ENCODE assay signal across 14 mouse cellular contexts in the genomic region with DNA sequence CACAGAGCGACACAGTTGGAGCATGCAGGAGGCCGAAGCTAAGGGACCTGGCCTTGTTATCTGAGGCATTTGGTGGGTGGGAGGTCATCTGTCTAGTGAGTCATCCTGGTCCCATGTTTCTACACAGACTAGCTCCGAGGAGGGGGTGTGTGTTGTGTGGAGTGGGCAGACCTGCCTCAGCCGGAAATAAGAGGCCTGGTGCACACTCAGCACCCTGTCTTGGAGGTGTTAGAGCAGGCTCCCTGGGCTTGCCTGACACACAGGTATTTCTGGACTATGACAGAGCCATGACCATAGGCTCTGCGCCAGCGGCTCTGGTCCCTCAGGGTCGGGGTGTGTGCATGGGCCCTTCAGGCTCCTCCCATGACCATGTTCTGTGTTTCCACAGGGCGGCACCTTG. TPM values are rescaled to one million over a fixed set of nuclear protein-coding genes. Genes with fewer than 3 reads are reported as not detected.
DNase-seq lines count a peak whose midpoint lies in the region; ATAC-seq and TF ChIP-seq lines count a peak whose summit lies in the region.
"Had no signal": no experiment of that assay in that cellular context is flagged by ENCODE, and none has a peak within 500 bp of the region (broad histone marks: within the 10 kb centered on the region; RNA-seq: fewer than 3 reads in every experiment).

No protein-coding gene starts in this region.

- no peak overlapping the region for H3K4me3 ChIP-seq in embryonic facial prominence, embryonic 12.5 days
- H3K4me3 ChIP-seq in embryonic facial prominence, embryonic 10.5 days = no peak overlapping the region
- H3K4me3 ChIP-seq in lung, adult 2 months (replicated peaks; ENCODE audit: extremely low read depth, low read depth, low read length) = no peak overlapping the region
- H3K4me3 ChIP-seq in heart, embryonic 16.5 days (ENCODE audit: low read length) = no peak overlapping the region
- H3K4me3 ChIP-seq: forebrain, embryonic 12.5 days; hindbrain, embryonic 10.5 days; myocyte had no signal

- H3K9ac ChIP-seq in embryonic facial prominence, embryonic 12.5 days = no peak overlapping the region
- 0 out of 2 replicates have a peak overlapping the region, but pooled peaks have one; percentile 42 for H3K9ac ChIP-seq in heart, embryonic 16.5 days (ENCODE audit: low read length)
- H3K9ac ChIP-seq: forebrain, embryonic 12.5 days had no signal

- DNase-seq in embryonic facial prominence, embryonic 10.5 days (ENCODE audit: low spot score) = no peak
- DNase-seq in lung, postnatal 36 days = peak; percentile 24
- no peak for DNase-seq in lung, adult 2 months
- DNase-seq in urinary bladder, postnatal 36 days (ENCODE audit: low spot score in 2 of 2) = peak; percentile 56 to 78
- no peak for DNase-seq in left cerebral cortex, adult 18-20 months (ENCODE audit: low spot score in 2 of 2)
- no peak for DNase-seq in thymus, postnatal 36 days
- DNase-seq: kidney, postnatal 4 days; lung, postnatal 4 days; thymus, adult 18-20 months had no signal

- TF ChIP-seq CTCF in lung, adult 2 months (IDR thresholded peaks at IDR 0.05; ENCODE audit: insufficient read depth, low read length) = no peak

- no peak for TF ChIP-seq POLR2A in lung, adult 2 months (IDR thresholded peaks at IDR 0.05; ENCODE audit: borderline replicate concordance, extremely low read depth, low read depth, low read length)

- H3K4me2 ChIP-seq in embryonic facial prominence, embryonic 12.5 days (replicated peaks) = no peak overlapping the region
- no peak overlapping the region for H3K4me2 ChIP-seq in heart, embryonic 16.5 days (ENCODE audit: low read depth, low read length)
- H3K4me2 ChIP-seq: forebrain, embryonic 12.5 days had no signal

- no peaks in the 10 kb centered on the region for H3K27me3 ChIP-seq in embryonic facial prominence, embryonic 12.5 days
- H3K27me3 ChIP-seq in embryonic facial prominence, embryonic 10.5 days (replicated peaks; ENCODE audit: low read depth, poor library complexity, severe bottlenecking) = no peaks in the 10 kb centered on the region
- no peaks in the 10 kb centered on the region for H3K27me3 ChIP-seq in heart, embryonic 16.5 days (ENCODE audit: control insufficient read depth, insufficient read depth, low read length)
- H3K27me3 ChIP-seq: forebrain, embryonic 12.5 days had no signal

- H3K9me3 ChIP-seq in embryonic facial prominence, embryonic 12.5 days = no peaks in the 10 kb centered on the region
- no peaks in the 10 kb centered on the region for H3K9me3 ChIP-seq in embryonic facial prominence, embryonic 10.5 days
- H3K9me3 ChIP-seq in heart, embryonic 16.5 days (replicated peaks; ENCODE audit: control insufficient read depth, low read length) = no peaks in the 10 kb centered on the region
- H3K9me3 ChIP-seq: forebrain, embryonic 12.5 days; hindbrain, embryonic 10.5 days had no signal

- H3K36me3 ChIP-seq in embryonic facial prominence, embryonic 12.5 days = no peaks in the 10 kb centered on the region; the same call in 1 of the 2 replicates
- H3K36me3 ChIP-seq in embryonic facial prominence, embryonic 10.5 days (replicated peaks) = peaks cover 22% of the 10 kb centered on the region; the same call in 1 of the 2 replicates
- no peaks in the 10 kb centered on the region for H3K36me3 ChIP-seq in heart, embryonic 16.5 days (ENCODE audit: control insufficient read depth, insufficient read depth)
- H3K36me3 ChIP-seq: forebrain, embryonic 12.5 days had no signal

- ATAC-seq in embryonic facial prominence, embryonic 12.5 days (ENCODE audit: insufficient number of reproducible peaks, insufficient read depth, low FRiP score, low TSS enrichment) = peak; percentile 12; the same call in 1 of the 2 replicates
- peak; percentile 86 for ATAC-seq in heart, embryonic 16.5 days (replicated peaks; ENCODE audit: extremely low read depth, insufficient read depth, low FRiP score)

- 0 out of 2 replicates have a peak, but pooled peaks cover 6% of the 10 kb centered on the region for H3K4me1 ChIP-seq in embryonic facial prominence, embryonic 12.5 days
- peaks cover 23% of the 10 kb centered on the region for H3K4me1 ChIP-seq in embryonic facial prominence, embryonic 10.5 days
- no peaks in the 10 kb centered on the region for H3K4me1 ChIP-seq in lung, adult 2 months (ENCODE audit: control insufficient read depth, insufficient read depth, low read length)
- peaks cover 16% of the 10 kb centered on the region for H3K4me1 ChIP-seq in heart, embryonic 16.5 days (ENCODE audit: control insufficient read depth, insufficient read depth, low read length)

- H3K27ac ChIP-seq in embryonic facial prominence, embryonic 12.5 days = no peak overlapping the region
- no peak overlapping the region for H3K27ac ChIP-seq in embryonic facial prominence, embryonic 10.5 days (replicated peaks)
- peak overlapping the region; percentile 54; the same call in 1 of the 2 replicates for H3K27ac ChIP-seq in heart, embryonic 16.5 days (ENCODE audit: low read length)
- H3K27ac ChIP-seq: forebrain, embryonic 12.5 days; hindbrain, embryonic 10.5 days had no signal

- WGBS in embryonic facial prominence, embryonic 12.5 days = 89% methylated on average over 8 of the region's 8 CpGs
- 86% methylated on average over 8 of the region's 8 CpGs for WGBS in embryonic facial prominence, embryonic 10.5 days
- WGBS in lung, adult 2 months = 59% methylated on average over 8 of the region's 8 CpGs
- WGBS in heart, embryonic 16.5 days = 31% methylated on average over 8 of the region's 8 CpGs

RNA-seq across cellular contexts. Expression of gene Ctnnbip1, which starts 21.4 kb away (rescaled TPM):
- 83.3 and 85.2 TPM in 2 replicates for polyA plus RNA-seq in embryonic facial prominence, embryonic 12.5 days (2016; fragmentation: Nextera tagmentation; extraction: Ambion mirVana)
- 67.5 TPM in 2 replicates for polyA plus RNA-seq in embryonic facial prominence, embryonic 10.5 days (2016; fragmentation: Nextera tagmentation; extraction: Ambion mirVana)
- 9.8 and 16.0 TPM in 2 replicates for polyA plus RNA-seq in lung, adult 2 months (2012; rRNA removed)
- 28.7 and 38.3 TPM in 2 replicates for polyA plus RNA-seq in heart, embryonic 16.5 days (2015; fragmentation: Nextera tagmentation; extraction: Ambion mirVana)
- 10 to 100 TPM; 33.0 to 33.3 TPM for total RNA-seq in left cerebral cortex, adult 18-20 months (2021)

RNA-seq across cellular contexts. Expression of gene Clstn1, which starts 46.8 kb away (rescaled TPM):
- 68.1 and 75.7 TPM in 2 replicates for polyA plus RNA-seq in embryonic facial prominence, embryonic 12.5 days (2016; fragmentation: Nextera tagmentation; extraction: Ambion mirVana)
- polyA plus RNA-seq in embryonic facial prominence, embryonic 10.5 days (2016; fragmentation: Nextera tagmentation; extraction: Ambion mirVana) = 39.6 and 44.2 TPM in 2 replicates
- 93.8 and 111 TPM in 2 replicates for polyA plus RNA-seq in lung, adult 2 months (2012; rRNA removed)
- polyA plus RNA-seq in heart, embryonic 16.5 days (2015; fragmentation: Nextera tagmentation; extraction: Ambion mirVana) = 6.7 and 16.8 TPM in 2 replicates
- 1,000 to 10,000 TPM; 1,374 to 1,386 TPM for total RNA-seq in left cerebral cortex, adult 18-20 months (2021)

RNA-seq across cellular contexts. Expression of gene Lzic, which starts 54.4 kb away (rescaled TPM):
- polyA plus RNA-seq in embryonic facial prominence, embryonic 12.5 days (2016; fragmentation: Nextera tagmentation; extraction: Ambion mirVana) = 55.5 and 57.6 TPM in 2 replicates
- 53.2 and 54.5 TPM in 2 replicates for polyA plus RNA-seq in embryonic facial prominence, embryonic 10.5 days (2016; fragmentation: Nextera tagmentation; extraction: Ambion mirVana)
- polyA plus RNA-seq in lung, adult 2 months (2012; rRNA removed) = 9.6 and 11.6 TPM in 2 replicates
- 32.0 and 39.3 TPM in 2 replicates for polyA plus RNA-seq in heart, embryonic 16.5 days (2015; fragmentation: Nextera tagmentation; extraction: Ambion mirVana)
- 10 to 100 TPM; 16.4 to 16.7 TPM for total RNA-seq in left cerebral cortex, adult 18-20 months (2021)

RNA-seq across cellular contexts. Expression of gene Nmnat1, which starts 54.4 kb away (rescaled TPM):
- polyA plus RNA-seq in embryonic facial prominence, embryonic 12.5 days (2016; fragmentation: Nextera tagmentation; extraction: Ambion mirVana) = 12.1 and 13.3 TPM in 2 replicates
- 14.5 and 15.0 TPM in 2 replicates for polyA plus RNA-seq in embryonic facial prominence, embryonic 10.5 days (2016; fragmentation: Nextera tagmentation; extraction: Ambion mirVana)
- polyA plus RNA-seq in lung, adult 2 months (2012; rRNA removed) = 4.1 and 4.5 TPM in 2 replicates
- polyA plus RNA-seq in heart, embryonic 16.5 days (2015; fragmentation: Nextera tagmentation; extraction: Ambion mirVana) = 13.5 and 15.8 TPM in 2 replicates
- 1 to 10 TPM; 7.0 to 9.3 TPM for total RNA-seq in left cerebral cortex, adult 18-20 months (2021)

Comparison
In these comparisons a context has a peak if more than half of its experiments do, and no peak if none do; other contexts are left out.
1. DNase-seq: peak in lung, postnatal 36 days (single experiment) and urinary bladder, postnatal 36 days (2 of 2); none in embryonic facial prominence, embryonic 10.5 days (single experiment), lung, adult 2 months (single experiment), left cerebral cortex, adult 18-20 months (0 of 2) and thymus, postnatal 36 days (0 of 2).